Mouse (Mus musculus) cerebellum, postnatal 14 days (tissue): Measurements from ENCODE around the gene Ropn1l.

ENCODE experiments used
- DNase-seq, 2 experiments: peaks; one replicate each; pipeline ENCODE4 v3.0.0; 2021; ENCODE audit warnings: mixed read lengths in 2 of 2

Ropn1l gene

GRCm38 (mm10) chr15:31453098-31453916 is at the start of gene Ropn1l:
Gene Ropn1l (minus strand): TSS chr15:31453737.
- peak; percentile 92 for DNase-seq

- no peak for DNase-seq
Measured at GRCm38 (mm10) chr15:31502996-31503395, 49.5 kb upstream of the Ropn1l start.

GRCm38 (mm10) chr15:31502313-31502712 is 48.8 kb upstream of the Ropn1l start:
- peak in 1 of 2 experiments; percentile 41 for DNase-seq

GRCm38 (mm10) chr15:31494803-31495202 is 41.3 kb upstream of the Ropn1l start:
- no peak for DNase-seq

- DNase-seq: no peak
Measured at GRCm38 (mm10) chr15:31494310-31494709, 40.8 kb upstream of the Ropn1l start.

- no peak for DNase-seq
Measured at GRCm38 (mm10) chr15:31487407-31487806, 33.9 kb upstream of the Ropn1l start.

GRCm38 (mm10) chr15:31476678-31477077 is 23.1 kb upstream of the Ropn1l start:
- no peak for DNase-seq

GRCm38 (mm10) chr15:31472645-31473574 is 19.4 kb upstream of the Ropn1l start:
- no peak for DNase-seq

- DNase-seq: no peak
Measured at GRCm38 (mm10) chr15:31471529-31471928, 18.0 kb upstream of the Ropn1l start.

GRCm38 (mm10) chr15:31469497-31469896 is 16.0 kb upstream of the Ropn1l start:
- no peak for DNase-seq

GRCm38 (mm10) chr15:31468806-31469205 is 15.3 kb upstream of the Ropn1l start:
- DNase-seq: no peak

GRCm38 (mm10) chr15:31466749-31467148 is 13.2 kb upstream of the Ropn1l start:
- DNase-seq: no peak

GRCm38 (mm10) chr15:31466295-31466694 is 12.8 kb upstream of the Ropn1l start:
- DNase-seq: no peak

GRCm38 (mm10) chr15:31465806-31466205 is 12.3 kb upstream of the Ropn1l start:
- no peak for DNase-seq

- no peak for DNase-seq
Measured at GRCm38 (mm10) chr15:31460571-31460970, 7.0 kb upstream of the Ropn1l start.

GRCm38 (mm10) chr15:31458081-31458480 is 4.5 kb upstream of the Ropn1l start:
- no peak for DNase-seq

- no peak for DNase-seq
Measured at GRCm38 (mm10) chr15:31456381-31456780, 2.8 kb upstream of the Ropn1l start.

- DNase-seq: no peak
Measured at GRCm38 (mm10) chr15:31454861-31455295, 1.3 kb upstream of the Ropn1l start.

- DNase-seq: no peak
Measured at GRCm38 (mm10) chr15:31454096-31454860, 741 bp upstream of the Ropn1l start.

- no peak for DNase-seq
Measured at GRCm38 (mm10) chr15:31452336-31453097, 1.0 kb downstream of the Ropn1l start.

- DNase-seq: no peak
Measured at GRCm38 (mm10) chr15:31449772-31450171, 3.8 kb downstream of the Ropn1l start.

- DNase-seq: peak; percentile 66 to 72
Measured at GRCm38 (mm10) chr15:31447121-31447520, 6.4 kb downstream of the Ropn1l start.
